Mouse (Mus musculus) layer of hippocampus, adult 8-10 months (tissue): ENCODE measurements at regions not wholly inside any gene's neighbourhood (a gene's known extent, or its start where the extent isn't known, plus 50 kb on each side); places are given as distances from the start of the nearest gene placed in this dataset.
"Not testable (repeated sequence)": the region's sequence is repeated elsewhere in the genome, so short reads cannot be mapped to it uniquely, and the experiment has no call there.

Source experiments
- DNase-seq, 2 experiments: peaks; one replicate each; pipeline ENCODE4 v3.0.0; 2022; ENCODE audit warnings: low spot score in 2 of 2

- no peak for DNase-seq
These were observed 69.2 kb downstream of the Gm33543 start for GRCm38 (mm10) chr10:95773425-95773980.

DNA sequence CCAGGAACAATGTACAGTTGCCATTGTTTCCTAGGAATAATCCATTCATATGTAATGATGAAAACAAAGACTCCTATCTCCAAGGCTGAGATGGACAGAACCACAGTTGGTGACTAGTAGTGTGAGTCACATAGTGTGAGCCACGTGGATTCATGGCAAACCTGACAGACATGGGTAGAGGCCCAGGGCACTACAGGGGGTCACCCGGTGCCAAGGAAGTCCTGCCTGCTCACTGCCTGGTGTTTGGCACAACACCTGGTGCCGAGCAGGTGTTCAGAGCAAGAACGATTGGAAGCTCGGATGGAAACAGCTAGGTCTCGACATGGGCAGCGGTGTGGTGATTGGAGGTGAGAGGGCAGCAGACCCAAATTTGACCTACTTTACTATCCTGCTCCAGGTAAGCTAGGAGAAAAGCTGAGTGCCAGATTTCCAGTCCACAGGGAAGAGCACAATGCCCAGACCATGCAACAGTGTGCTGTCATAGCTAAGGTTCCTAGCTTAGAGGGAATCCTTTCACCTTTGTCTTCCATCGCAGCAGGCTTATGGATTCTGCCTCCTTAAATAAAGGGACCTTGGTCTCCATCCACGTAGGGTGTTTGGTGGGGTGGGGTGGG lies 69.8 kb downstream of the Gm33543 start:
- no peak for DNase-seq

DNA sequence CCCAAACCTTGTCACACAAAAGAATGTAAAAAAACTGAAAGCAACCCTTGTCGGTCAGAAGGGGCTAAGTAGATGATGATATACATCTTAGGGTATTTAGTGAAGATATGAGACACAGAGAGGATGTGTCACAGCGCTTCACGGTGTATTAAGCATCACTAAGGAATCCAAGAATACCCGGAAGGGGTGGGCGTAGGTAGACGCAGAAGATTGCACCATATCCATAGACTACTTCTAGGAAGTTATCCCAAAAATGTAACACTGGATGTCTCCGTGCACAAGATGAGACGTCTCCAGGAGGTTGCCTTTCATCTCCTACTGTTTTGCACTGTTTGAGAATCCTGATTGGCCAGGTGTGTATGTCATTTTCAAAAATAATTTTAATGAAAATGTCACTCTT lies 73.8 kb downstream of the Gm33543 start:
- DNase-seq = no peak

DNA sequence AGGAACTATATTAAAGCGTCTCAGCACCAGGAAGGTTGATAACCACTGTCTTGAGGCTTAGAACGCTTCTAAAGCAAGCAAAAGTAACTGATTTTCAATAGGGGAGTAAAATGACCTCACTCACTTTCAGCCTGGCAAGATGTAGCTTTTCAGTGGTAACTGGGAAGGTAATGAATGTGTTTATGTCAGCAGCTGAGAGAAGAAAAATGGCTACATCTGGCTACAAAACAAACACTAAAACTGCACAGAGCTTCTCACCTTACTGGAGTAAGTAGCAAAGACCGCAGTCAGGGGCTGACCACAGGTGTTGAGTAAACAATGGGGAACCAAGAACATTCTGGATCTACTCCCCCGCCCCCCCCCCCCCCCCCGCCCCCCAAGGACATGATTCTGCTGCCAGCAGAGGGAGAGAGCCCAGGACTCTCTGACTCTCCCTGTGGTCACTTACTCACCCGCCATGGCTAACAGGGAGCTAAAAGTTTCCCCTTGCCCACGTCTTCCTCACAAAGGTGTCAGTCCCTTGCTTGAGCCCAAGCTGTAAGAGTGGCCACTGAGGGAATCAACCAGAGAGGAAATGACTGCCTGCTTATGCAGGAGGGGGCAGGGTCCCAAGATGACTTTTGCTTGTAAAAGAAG lies 75.1 kb downstream of the Gm33543 start:
- no peak for DNase-seq

GRCm38 (mm10) chr10:95764129-95764528 lies 78.6 kb downstream of the Gm33543 start:
- DNase-seq = no peak

DNA sequence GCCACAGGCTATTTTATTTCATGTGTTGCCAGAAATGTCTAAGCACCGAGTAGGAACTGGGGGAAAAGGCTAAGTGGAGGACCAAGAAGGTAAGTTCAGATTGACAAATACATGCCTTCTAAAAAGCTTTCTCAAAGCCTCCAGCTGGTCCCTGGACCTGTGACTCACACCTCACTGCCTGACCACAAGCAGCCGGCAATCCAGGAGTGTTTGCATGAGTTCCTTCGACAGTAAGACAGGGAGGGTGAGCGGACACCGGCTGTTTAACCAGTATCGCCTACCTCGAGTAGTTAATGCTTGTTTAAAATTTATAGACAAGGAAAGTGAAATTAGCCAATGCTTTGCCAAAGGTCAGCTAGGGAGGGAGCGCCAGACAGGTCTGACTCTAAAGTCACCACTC lies 80.1 kb downstream of the Gm33543 start:
- no peak for DNase-seq

GRCm38 (mm10) chr10:95761969-95762368 lies 80.8 kb downstream of the Gm33543 start:
- DNase-seq = no peak

- DNase-seq = no peak
These were observed 82.4 kb downstream of the Gm33543 start for GRCm38 (mm10) chr10:95760121-95760870.

- peak in 1 of 2 experiments; percentile 4 for DNase-seq
These were observed 84.5 kb downstream of the Gm33543 start for GRCm38 (mm10) chr10:95758181-95758580.

GRCm38 (mm10) chr10:95755429-95755828 lies 82.2 kb upstream of the Anapc15-ps start:
- DNase-seq = no peak

DNA sequence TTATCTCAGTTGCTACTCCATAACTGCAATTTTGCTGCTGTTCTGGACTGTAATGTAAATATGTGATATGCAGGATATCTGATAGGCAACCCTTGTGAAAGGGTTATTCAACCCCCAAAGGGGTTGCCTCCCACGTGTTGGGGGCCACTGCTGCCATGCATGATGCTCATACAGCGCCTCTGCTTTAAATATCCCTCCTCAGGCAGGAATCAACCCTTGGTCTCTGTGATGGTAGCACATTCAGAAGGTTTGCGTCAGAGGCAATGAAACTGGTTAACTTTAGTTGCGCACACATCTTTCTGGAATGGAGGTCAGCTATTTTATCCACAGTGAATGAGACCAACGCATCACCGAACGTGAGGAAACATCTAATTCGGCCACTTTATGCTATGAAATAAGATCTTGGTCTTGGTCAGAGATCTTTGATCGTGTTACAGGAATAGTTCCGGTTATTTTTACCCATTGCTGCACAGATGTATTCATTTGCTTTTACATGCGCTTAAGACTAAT lies 80.2 kb upstream of the Anapc15-ps start:
- no peak for DNase-seq

DNA sequence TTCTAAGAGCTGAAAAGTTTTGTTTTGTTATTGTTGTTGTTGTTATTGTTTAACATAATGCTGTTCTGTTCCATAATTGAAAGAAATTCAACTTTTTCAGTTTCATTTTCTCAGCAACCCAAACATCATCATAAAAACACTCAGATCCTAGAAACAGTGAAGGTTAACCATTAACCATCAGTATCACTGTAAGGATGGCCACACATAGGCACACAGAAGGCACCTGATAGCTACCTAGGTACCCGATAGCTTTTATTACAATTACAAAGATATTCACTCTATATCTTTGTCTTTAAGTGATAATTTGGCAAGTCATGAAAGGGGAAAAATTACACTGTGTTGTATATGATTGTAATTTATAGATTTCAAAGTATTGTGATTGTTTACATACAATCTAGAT lies 75.1 kb upstream of the Anapc15-ps start:
- DNase-seq = no peak

DNA sequence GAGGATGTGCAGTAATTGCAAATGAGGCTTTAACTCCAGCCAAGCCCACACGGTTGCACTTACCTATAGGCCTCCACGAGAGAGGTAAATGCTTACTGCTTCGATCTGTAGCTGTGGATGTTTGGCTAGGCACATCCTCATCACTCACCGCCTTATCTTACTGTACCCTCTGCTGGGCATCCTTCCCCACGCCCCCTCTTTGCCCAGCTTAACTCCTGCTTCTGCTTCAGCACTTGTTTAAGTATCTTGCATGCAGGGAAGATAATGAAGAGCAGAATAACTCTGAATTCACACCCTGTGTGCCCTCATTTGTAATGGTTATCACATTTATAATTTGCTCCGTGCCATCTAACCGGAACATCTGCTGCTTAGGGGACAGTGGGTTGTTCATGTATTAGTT lies 74.7 kb upstream of the Anapc15-ps start:
- DNase-seq = no peak

DNA sequence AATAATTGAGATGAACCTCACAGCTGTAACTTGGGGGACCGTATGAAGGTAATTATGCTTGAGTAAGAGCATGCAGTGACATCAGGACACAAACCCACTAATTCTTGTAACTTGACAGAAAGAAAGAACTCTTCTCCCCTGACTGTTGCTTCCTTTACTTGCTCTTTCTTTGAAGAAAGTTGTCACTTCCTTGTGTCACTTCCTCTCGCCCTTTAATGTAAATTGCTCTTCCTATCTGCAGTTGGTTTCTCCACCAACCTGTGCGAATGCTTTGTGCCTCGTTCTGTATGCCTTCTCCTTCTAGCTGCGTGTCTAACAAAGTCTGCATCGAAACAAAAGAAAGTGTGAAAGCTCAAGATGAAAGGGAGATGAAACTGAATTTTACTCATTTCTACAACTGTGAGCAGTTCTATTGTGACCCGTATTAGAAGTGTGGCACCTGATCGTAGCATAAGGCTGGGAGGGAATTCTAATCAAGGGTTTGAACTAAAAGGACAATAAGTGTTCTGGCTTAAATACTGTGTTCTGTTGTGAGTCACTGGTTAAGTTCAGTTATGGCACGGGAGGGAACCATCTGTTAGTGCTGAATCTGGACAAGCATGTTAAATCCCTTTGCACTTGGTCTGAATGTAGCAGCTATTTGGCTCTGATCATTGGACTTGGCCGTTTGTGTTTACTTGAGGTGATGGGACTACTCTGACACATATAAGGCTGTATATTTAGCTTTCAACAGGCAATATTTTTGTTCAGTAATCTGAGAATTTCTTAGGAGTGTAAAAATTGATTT lies 72.8 kb upstream of the Anapc15-ps start:
- DNase-seq = no peak

DNA sequence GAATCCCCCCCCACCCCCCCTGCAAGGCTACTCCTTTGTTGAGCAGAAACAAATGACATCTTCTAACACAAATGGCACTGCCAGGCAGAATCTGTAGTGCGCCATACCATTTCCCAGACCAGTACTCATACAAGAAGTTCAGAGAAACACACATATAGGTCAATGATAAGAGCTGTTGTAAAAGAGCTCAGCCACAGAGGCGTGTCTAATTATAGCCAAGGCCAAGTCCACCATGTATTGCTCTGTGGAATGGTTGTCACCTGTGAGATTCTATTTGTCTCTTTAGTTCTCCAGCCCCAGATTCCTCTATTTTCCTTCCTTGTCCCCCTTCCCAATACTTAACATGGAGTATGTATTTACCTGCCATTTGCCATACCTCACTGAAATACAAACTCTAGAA lies 72.0 kb upstream of the Anapc15-ps start:
- DNase-seq = no peak

GRCm38 (mm10) chr10:95743627-95744026 lies 70.4 kb upstream of the Anapc15-ps start:
- DNase-seq = no peak

- DNase-seq = no peak
These were observed 66.2 kb upstream of the Anapc15-ps start for GRCm38 (mm10) chr10:95739421-95739820.

DNA sequence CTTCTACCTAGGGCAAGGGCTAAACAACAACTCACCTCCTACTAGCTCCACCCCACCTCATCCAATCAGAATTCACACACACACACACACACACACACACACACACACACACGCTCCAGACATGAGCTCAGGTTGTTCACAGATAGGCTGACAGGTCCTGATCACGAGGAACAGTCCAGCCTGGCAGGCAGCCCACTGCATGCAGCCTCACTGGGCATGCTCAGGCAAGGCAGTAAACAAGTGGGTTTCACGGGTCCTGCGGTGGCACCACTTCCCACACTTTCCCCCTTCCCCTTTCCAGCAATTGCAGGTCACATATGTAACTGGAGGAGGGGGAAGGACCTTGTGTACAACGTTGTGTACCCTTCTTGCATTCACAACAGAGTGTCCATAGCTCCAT lies 63.5 kb upstream of the Anapc15-ps start:
- not testable (repeated sequence) for DNase-seq

DNA sequence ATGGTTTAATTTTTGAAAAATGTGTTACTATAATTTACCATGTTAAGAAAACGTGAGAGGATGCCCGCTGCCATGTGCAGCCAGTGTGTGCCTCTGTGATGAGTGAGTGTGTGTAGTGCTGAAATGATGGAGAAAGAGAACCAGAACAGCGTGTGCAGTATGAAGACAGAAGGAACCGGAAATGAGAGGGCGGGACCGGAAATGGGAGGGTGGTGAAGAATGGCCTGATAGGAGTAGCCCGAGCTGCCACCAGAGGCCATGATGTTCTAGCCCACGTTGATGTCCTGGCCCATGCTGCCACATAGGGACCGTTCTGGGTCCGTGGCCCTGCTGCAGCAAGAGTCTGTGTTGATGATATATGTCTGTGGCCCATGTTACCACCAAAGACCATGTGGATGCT lies 57.8 kb upstream of the Anapc15-ps start:
- DNase-seq = no peak

DNA sequence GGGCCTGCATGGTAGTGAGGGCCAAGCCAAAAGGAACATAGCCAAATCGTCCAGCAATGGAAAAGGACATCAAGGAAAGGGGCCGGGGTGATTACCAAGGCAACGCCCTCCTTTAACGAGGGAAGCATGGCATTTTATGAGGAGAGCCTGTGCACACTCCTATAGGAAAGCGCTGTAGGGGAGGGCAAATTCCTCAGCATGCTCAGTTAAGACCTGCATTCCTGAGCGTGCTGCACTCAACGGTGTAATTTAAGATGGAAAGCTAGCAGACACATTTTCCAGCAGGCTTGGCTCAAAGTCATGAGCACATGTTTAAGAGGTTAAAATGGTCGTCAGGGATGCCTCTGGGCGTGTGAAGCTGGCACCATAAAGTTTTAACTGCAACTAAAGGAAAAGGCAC lies 56.6 kb upstream of the Anapc15-ps start:
- no peak for DNase-seq

DNA sequence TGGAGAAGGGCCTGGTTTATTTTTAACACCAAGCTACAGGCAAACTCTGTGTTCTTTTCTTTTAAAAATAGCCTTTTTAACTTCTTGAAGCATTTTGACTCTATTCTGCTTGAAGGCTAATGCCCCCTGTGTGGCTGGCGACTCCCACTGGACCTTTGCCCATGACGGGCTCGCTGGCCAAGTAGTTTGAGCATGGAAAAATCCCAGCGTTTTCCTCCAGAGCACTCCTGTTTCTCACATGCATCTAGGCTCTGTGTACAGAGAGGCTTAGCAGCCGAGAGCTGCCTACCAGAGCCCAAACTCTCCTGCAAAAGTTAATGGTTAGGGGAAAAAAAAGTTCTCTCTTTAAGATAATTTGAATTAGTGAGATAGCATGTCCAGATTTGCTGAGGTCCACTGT lies 52.7 kb upstream of the Anapc15-ps start:
- DNase-seq = peak; percentile 34 to 58
